Mouse (Mus musculus): ENCODE data around the gene Gm10309.

DNA sequence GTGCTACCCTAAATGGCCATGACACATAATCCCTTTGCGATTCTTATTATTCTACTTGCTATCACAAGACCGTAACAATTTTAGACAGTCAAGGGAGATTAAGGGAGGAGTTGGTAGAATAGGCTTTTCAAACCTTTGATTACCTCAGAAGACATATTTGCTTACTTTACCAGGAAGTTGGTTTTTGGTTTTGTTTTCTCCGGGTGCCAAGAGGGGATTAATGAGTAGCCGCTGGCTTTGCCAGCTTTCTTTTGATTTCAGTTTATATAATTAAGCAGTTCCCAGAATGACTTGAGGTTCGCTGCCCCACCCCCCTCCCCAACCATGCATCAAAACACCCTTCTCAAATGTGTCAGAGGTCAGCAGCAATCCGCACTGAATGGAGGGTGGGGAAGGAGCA is 47.0 kb upstream of the Gm10309 start:
- TF ChIP-seq POLR2A (IDR thresholded peaks at IDR 0.05; ENCODE audit: low read depth, low read length) (no peak), CTCF (IDR thresholded peaks at IDR 0.05; ENCODE audit: extremely low read depth, insufficient read length, insufficient replicate concordance, low read depth, low read length) (no peak)

Measured in small intestine, adult 2 months (tissue).